In the genomic region with DNA sequence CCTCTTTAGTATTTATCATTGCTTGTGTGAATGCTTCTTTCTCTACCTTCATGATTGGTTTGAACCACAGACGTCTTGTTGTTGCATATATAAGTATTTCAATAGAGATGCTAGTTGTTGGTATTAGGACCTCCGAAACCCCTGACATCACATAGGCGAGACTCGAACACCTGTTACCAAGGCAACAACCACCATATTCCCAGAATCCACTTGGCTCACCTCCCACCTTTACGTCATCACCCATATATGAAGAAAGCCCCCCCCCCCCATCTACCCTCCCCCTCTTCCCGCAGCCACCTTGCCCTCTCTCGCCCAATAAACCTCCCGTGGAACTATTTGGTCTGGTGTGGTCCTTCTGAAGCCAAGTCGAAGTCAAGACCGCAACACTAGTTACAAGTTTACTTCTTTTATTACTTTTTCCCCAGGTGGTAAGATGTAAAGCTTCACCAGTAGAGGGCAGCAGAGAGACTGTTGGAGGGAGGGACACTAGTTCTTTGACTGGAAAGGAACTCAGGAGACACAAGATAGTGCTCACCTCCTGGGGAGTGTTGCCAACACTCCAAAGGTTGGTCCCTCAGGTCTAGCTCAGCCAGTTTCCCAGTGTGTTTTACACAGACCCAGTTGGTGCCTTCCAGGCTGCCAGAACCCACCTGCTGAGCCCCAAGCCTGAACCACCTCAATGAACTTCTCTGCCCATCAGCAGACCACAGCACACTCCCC, we compare ENCODE assay signal across 7 mouse cellular contexts. TPM values are rescaled to one million over a fixed set of nuclear protein-coding genes. Genes with fewer than 3 reads are reported as not detected.
DNase-seq lines count a peak whose midpoint lies in the region; ATAC-seq lines count a peak whose summit lies in the region.

No protein-coding gene starts in this region.

- no peak overlapping the region for H3K27ac ChIP-seq in embryonic facial prominence, embryonic 11.5 days (replicated peaks; ENCODE audit: low read depth, low read length)

- H3K4me2 ChIP-seq in embryonic facial prominence, embryonic 11.5 days (ENCODE audit: low read depth, low read length) = no peak overlapping the region

- H3K4me1 ChIP-seq in embryonic facial prominence, embryonic 11.5 days (ENCODE audit: control insufficient read depth, insufficient read depth, low read length) = no peaks in the 10 kb centered on the region

- H3K9me3 ChIP-seq in embryonic facial prominence, embryonic 11.5 days (replicated peaks; ENCODE audit: control insufficient read depth, low read length) = no peaks in the 10 kb centered on the region

- peak; percentile 82 for ATAC-seq in activated CD4-positive, CD25-positive, alpha-beta regulatory T cell, adult 4 months
- 0 out of 2 replicates have a peak, but pooled peaks have one; percentile 52 for ATAC-seq in embryonic facial prominence, embryonic 11.5 days (replicated peaks; ENCODE audit: insufficient number of reproducible peaks, low FRiP score, low TSS enrichment, low read depth)
- ATAC-seq in monocyte, adult 5-6 weeks (replicated peaks; ENCODE audit: insufficient number of reproducible peaks, low FRiP score, low TSS enrichment, poor library complexity, severe bottlenecking) = peak; percentile 91

- WGBS in embryonic facial prominence, embryonic 11.5 days = 66% methylated on average over 10 of the region's 10 CpGs

- H3K9ac ChIP-seq in embryonic facial prominence, embryonic 11.5 days (replicated peaks; ENCODE audit: low read length) = no peak overlapping the region

- H3K27me3 ChIP-seq in embryonic facial prominence, embryonic 11.5 days (ENCODE audit: control insufficient read depth, insufficient read depth, low read length) = no peaks in the 10 kb centered on the region

- H3K4me3 ChIP-seq in embryonic facial prominence, embryonic 11.5 days (ENCODE audit: low read depth, low read length) = no peak overlapping the region

- peak; percentile 54 for DNase-seq in ovary, postnatal 14 days (ENCODE audit: low spot score)
- DNase-seq in ovary, adult 18-20 months (ENCODE audit: low spot score) = no peak
- DNase-seq in embryonic facial prominence, embryonic 11.5 days (ENCODE audit: low spot score) = peak; percentile 84
- peak; percentile 40 for DNase-seq in kidney, postnatal 14 days
- no peak for DNase-seq in ovary, postnatal 36 days (ENCODE audit: low spot score)

- H3K36me3 ChIP-seq in embryonic facial prominence, embryonic 11.5 days (replicated peaks; ENCODE audit: control insufficient read depth, insufficient read depth, low read depth, low read length) = no peaks in the 10 kb centered on the region

RNA-seq across cellular contexts. Expression of gene Nabp1, which starts 19.3 kb away (rescaled TPM):
- polyA plus RNA-seq in activated CD4-positive, CD25-positive, alpha-beta regulatory T cell, adult 4 months (2017; shearing (Covaris generic)) = 10 to 100 TPM; 36.4 to 49.1 TPM
- polyA plus RNA-seq in embryonic facial prominence, embryonic 11.5 days (2014; fragmentation: Nextera tagmentation; extraction: Ambion mirVana) = 7.9 and 8.0 TPM in 2 replicates
- total RNA-seq in monocyte, adult 5-6 weeks (2017) = 671 to 1,088 TPM (median 852 TPM) in 3 replicates

Comparison
In these comparisons a context has a peak if more than half of its experiments do, and no peak if none do; other contexts are left out.
1. DNase-seq: peak in ovary, postnatal 14 days (single experiment), embryonic facial prominence, embryonic 11.5 days (single experiment) and kidney, postnatal 14 days (single experiment); none in ovary, adult 18-20 months (single experiment) and ovary, postnatal 36 days (single experiment).
2. Peak in every context shown above with its lines, with median percentiles within 50 percentile points of each other: ATAC-seq.